8 mouse cellular contexts compared by ENCODE assay signal in genomic region chr12:70367326-70368248, GRCm38 (mm10). TPM values are rescaled to one million over a fixed set of nuclear protein-coding genes. Genes with fewer than 3 reads are reported as not detected.
DNase-seq lines count a peak whose midpoint lies in the region; ATAC-seq lines count a peak whose summit lies in the region.

No protein-coding gene starts in this region.

- peak overlapping the region; percentile 14 for H3K9ac ChIP-seq in neural tube, embryonic 12.5 days

- DNase-seq in ZHBTc4 (ENCODE audit: low read depth, low spot score) = peak; percentile 86
- DNase-seq in cerebellum, adult 9-11 months = peak; percentile 57
- peak; percentile 82 to 83 for DNase-seq in frontal cortex, adult 2 months (ENCODE audit: extremely low spot score in 1 of 2, low spot score in 1 of 2)
- DNase-seq in kidney, adult 11 months = peak; percentile 26
- peak; percentile 85 to 95 for DNase-seq in left cerebral cortex, postnatal 25 days (ENCODE audit: low spot score in 2 of 2)
- no peak for DNase-seq in thymus, adult 18-20 months
- DNase-seq in adipocyte (ENCODE audit: low spot score) = no peak

- peak; percentile 99 for ATAC-seq in neural tube, embryonic 12.5 days (ENCODE audit: low FRiP score, low read depth)

- 19% methylated on average over 19 of the region's 19 CpGs for WGBS in neural tube, embryonic 12.5 days

- H3K4me2 ChIP-seq in neural tube, embryonic 12.5 days (replicated peaks) = peak overlapping the region; percentile 57

- H3K4me3 ChIP-seq in neural tube, embryonic 12.5 days = no peak overlapping the region; the same call in 1 of the 2 replicates

- no peaks in the 10 kb centered on the region for H3K9me3 ChIP-seq in neural tube, embryonic 12.5 days

- H3K36me3 ChIP-seq in neural tube, embryonic 12.5 days = no peaks in the 10 kb centered on the region

- peaks cover 14% of the 10 kb centered on the region for H3K4me1 ChIP-seq in neural tube, embryonic 12.5 days

- intact Hi-C loops in left cerebral cortex, postnatal 25 days (cut with DNase I) = loop anchor here (1.0 to 5.0 kb wide), 2 partner anchors 20 to 55 kb away; partner anchors contain the start of gene Trim9

- no peaks in the 10 kb centered on the region for H3K27me3 ChIP-seq in neural tube, embryonic 12.5 days (replicated peaks)

- peak overlapping the region; percentile 86 for H3K27ac ChIP-seq in neural tube, embryonic 12.5 days

RNA-seq across cellular contexts. Expression of gene Trim9, which starts 20.2 kb away (rescaled TPM):
- 226 and 239 TPM in 2 replicates for polyA plus RNA-seq in frontal cortex, adult 2 months (2012; rRNA removed)
- 100 to 1,000 TPM; 413 to 444 TPM for total RNA-seq in left cerebral cortex, postnatal 25 days (2021)
- polyA plus RNA-seq in neural tube, embryonic 12.5 days (2016; fragmentation: Nextera tagmentation; extraction: Ambion mirVana) = 33.4 and 38.7 TPM in 2 replicates

Comparison
In these comparisons a context has a peak if more than half of its experiments do, and no peak if none do; other contexts are left out.
1. DNase-seq: peak in ZHBTc4 (single experiment), cerebellum, adult 9-11 months (single experiment), frontal cortex, adult 2 months (2 of 2), kidney, adult 11 months (single experiment) and left cerebral cortex, postnatal 25 days (2 of 2); none in thymus, adult 18-20 months (0 of 2) and adipocyte (single experiment).